Mouse (Mus musculus) lung, adult 2 months (tissue): Measurements from ENCODE around the gene Ccdc30.

Experiments
- CTCF ChIP-seq: fragments of 200-500 bp; IDR thresholded peaks from 2 replicates; pipeline ENCODE4 v1.5.1; 2011; ENCODE audit warnings: mild to moderate bottlenecking, low read length, control low read depth; ENCODE audit not compliant: insufficient read depth
- POLR2A ChIP-seq: fragments of 200-500 bp; IDR thresholded peaks from 2 replicates; pipeline ENCODE4 v1.6.1; 2011; ENCODE audit warnings: low read depth, mild to moderate bottlenecking, control low read depth, low read length, borderline replicate concordance; ENCODE audit errors: extremely low read depth

DNA sequence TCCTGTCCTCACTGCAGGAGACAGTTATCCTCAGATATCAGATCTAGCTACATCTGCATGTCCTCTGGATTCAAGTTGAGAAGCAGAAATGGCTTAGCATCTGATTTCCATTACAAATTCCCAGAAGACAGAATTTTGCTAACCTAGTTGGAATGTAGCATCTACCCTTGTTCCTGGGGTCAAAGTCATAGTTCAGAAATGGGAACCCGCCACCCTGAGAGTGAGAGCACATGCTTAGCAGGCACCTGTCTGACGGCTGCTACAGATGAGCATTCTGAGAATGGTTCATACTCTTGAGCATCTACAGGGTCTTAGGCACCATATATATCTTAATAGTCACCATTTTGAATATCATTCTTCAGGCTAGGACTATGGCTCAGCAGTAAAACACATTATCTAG lies 22.6 kb upstream of the Ccdc30 start:
- TF ChIP-seq POLR2A = no peak
- TF ChIP-seq CTCF = no peak
